Mouse (Mus musculus) embryonic facial prominence, embryonic 13.5 days (tissue): Measurements from ENCODE around the gene Trip12. TPM values are rescaled to one million over a fixed set of nuclear protein-coding genes. Genes with fewer than 3 reads are reported as not detected.

Experiments
- ATAC-seq: fragments of 200-750 bp; cut with Nextera tagmentation; 2 replicates; pipeline ENCODE4 v1.8.0; 2017; ENCODE audit warnings: low read depth; ENCODE audit not compliant: insufficient number of reproducible peaks, insufficient read depth, low FRiP score, low TSS enrichment
- H3K27ac ChIP-seq: fragments of 300-500 bp; sonication (generic); 2 replicates; pipeline ENCODE4 v1.5.1; 2015; ENCODE audit warnings: moderate library complexity, mild to moderate bottlenecking, inconsistent platforms
- H3K27me3 ChIP-seq: fragments of 300-500 bp; sonication (generic); 2 replicates; pipeline ENCODE4 v1.6.1; 2015; ENCODE audit warnings: mild to moderate bottlenecking, inconsistent platforms
- H3K36me3 ChIP-seq: fragments of 300-500 bp; sonication (generic); 2 replicates; pipeline ENCODE4 v1.6.1; 2015; ENCODE audit warnings: mild to moderate bottlenecking, inconsistent platforms
- H3K4me1 ChIP-seq: fragments of 300-500 bp; sonication (generic); 2 replicates; pipeline ENCODE4 v1.6.1; 2015; ENCODE audit warnings: inconsistent platforms
- H3K4me2 ChIP-seq: fragments of 300-500 bp; sonication (generic); 2 replicates; pipeline ENCODE4 v1.6.1; 2015; ENCODE audit warnings: moderate library complexity, mild to moderate bottlenecking, inconsistent platforms
- H3K4me3 ChIP-seq: fragments of 300-500 bp; sonication (generic); 2 replicates; pipeline ENCODE4 v1.5.1; 2015; ENCODE audit warnings: mild to moderate bottlenecking, inconsistent platforms
- H3K9ac ChIP-seq: fragments of 300-500 bp; sonication (generic); 2 replicates; pipeline ENCODE4 v1.6.1; 2015; ENCODE audit warnings: mild to moderate bottlenecking, inconsistent platforms
- H3K9me3 ChIP-seq: fragments of 300-500 bp; sonication (generic); 2 replicates; pipeline ENCODE4 v1.6.1; 2016; ENCODE audit warnings: inconsistent platforms
- WGBS: fragments of 180-500 bp; shearing (Covaris S2); methylation state at CpG from one replicate; pipeline ENCODE4 v1.1.7; 2015; ENCODE audit warnings: mixed read lengths; 5-methylcytosine and 5-hydroxymethylcytosine counted together
- polyA plus RNA-seq: library from polyadenylated mRNA; unstranded; fragments of >200 nt; fragmentation: Nextera tagmentation; extraction: Ambion mirVana; gene quantifications from 2 replicates; pipeline ENCODE4 v1.2.1, GENCODE M21; 2015

Gene Trip12
- polyA plus RNA-seq, 1 experiment from 2014 or later, result 66.8 TPM

GRCm38 (mm10) chr1:84872939-84873338 lies 32.6 kb upstream of the Trip12 start:
- Histone ChIP-seq H3K36me3 (no peaks in the 10 kb centered on the region), H3K4me2 (no peak overlapping the region), H3K9me3 (no peaks in the 10 kb centered on the region), H3K9ac (no peak overlapping the region), H3K4me3 (no peak overlapping the region), H3K27ac (no peak overlapping the region), H3K27me3 (no peaks in the 10 kb centered on the region), H3K4me1 (0 out of 2 replicates have a peak, but pooled peaks cover 4% of the 10 kb centered on the region)
- WGBS, result 46% methylated on average over 4 of the region's 4 CpGs
- no peak for ATAC-seq

GRCm38 (mm10) chr1:84872105-84872504 lies 31.8 kb upstream of the Trip12 start:
- no peak for ATAC-seq
- H3K9me3 ChIP-seq, result no peaks in the 10 kb centered on the region
- H3K4me3 ChIP-seq, result no peak overlapping the region
- no peak overlapping the region for H3K4me2 ChIP-seq
- no peak overlapping the region for H3K27ac ChIP-seq
- no peaks in the 10 kb centered on the region for H3K36me3 ChIP-seq
- 0 out of 2 replicates have a peak, but pooled peaks cover 4% of the 10 kb centered on the region for H3K4me1 ChIP-seq
- no peaks in the 10 kb centered on the region for H3K27me3 ChIP-seq
- H3K9ac ChIP-seq, result no peak overlapping the region
- 14% methylated on average over 3 of the region's 3 CpGs for WGBS

DNA sequence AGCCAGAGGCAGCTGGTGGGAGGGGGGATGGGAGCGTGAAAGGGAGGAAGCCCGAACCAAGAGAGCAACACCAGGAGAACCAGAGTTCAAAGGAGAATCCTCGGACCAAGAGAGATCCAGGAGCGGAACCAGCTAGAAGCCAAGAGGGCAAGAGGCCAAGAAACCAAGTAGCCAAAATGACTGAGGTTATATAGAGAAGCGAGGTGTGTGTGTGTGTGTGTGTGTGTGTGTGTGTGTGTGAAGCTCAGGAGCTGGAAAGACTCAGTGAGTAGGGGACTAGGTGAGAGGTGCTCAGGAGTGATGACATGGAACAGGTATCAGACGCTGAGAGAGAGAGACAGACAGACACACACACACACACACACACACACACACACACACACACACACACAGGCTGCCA lies 30.8 kb upstream of the Trip12 start:
- no peak overlapping the region for H3K4me2 ChIP-seq
- no peak overlapping the region for H3K27ac ChIP-seq
- no peak overlapping the region for H3K4me3 ChIP-seq
- no peak overlapping the region for H3K9ac ChIP-seq
- H3K4me1 ChIP-seq, result 0 out of 2 replicates have a peak, but pooled peaks cover 4% of the 10 kb centered on the region
- no peaks in the 10 kb centered on the region for H3K9me3 ChIP-seq
- H3K36me3 ChIP-seq, result no peaks in the 10 kb centered on the region
- no peaks in the 10 kb centered on the region for H3K27me3 ChIP-seq
- no peak for ATAC-seq
- 55% methylated on average over 5 of the region's 6 CpGs for WGBS

DNA sequence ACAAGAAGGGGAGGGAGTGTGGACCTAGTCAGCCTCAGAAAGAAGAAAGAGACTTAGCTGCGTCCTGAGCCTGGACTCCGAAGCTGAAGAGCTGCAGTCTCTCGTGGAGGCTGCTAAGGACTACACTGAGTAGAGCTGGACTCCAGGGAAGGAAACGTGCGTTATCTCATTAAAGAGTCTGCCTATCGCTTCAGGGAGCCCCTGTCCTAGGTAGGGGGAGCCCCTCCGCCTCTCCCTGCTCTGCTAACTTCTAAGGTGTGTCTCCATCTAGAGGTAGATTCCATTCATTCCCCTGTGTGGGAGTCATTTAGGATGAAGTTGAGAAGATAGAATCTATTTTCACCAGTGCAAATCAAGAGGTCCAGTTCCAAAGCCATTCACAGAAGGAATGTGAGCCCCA lies 29.2 kb upstream of the Trip12 start:
- WGBS, result 36% methylated on average over 7 of the region's 7 CpGs
- Histone ChIP-seq H3K4me1 (0 out of 2 replicates have a peak, but pooled peaks cover 4% of the 10 kb centered on the region), H3K27ac (no peak overlapping the region), H3K27me3 (no peaks in the 10 kb centered on the region), H3K4me3 (no peak overlapping the region), H3K4me2 (peak overlapping the region; percentile 2; the same call in 1 of the 2 replicates), H3K9ac (no peak overlapping the region), H3K36me3 (no peaks in the 10 kb centered on the region), H3K9me3 (no peaks in the 10 kb centered on the region)
- peak; percentile 35; the same call in 1 of the 2 replicates for ATAC-seq

- H3K27ac ChIP-seq, result no peak overlapping the region
- no peaks in the 10 kb centered on the region for H3K27me3 ChIP-seq
- H3K4me1 ChIP-seq, result peaks cover 6% of the 10 kb centered on the region; the same call in 1 of the 2 replicates
- H3K4me3 ChIP-seq, result no peak overlapping the region
- H3K9ac ChIP-seq, result no peak overlapping the region
- no peaks in the 10 kb centered on the region for H3K9me3 ChIP-seq
- 53% methylated on average over 4 of the region's 4 CpGs for WGBS
- H3K36me3 ChIP-seq, result no peaks in the 10 kb centered on the region
- peak; percentile 67; the same call in 1 of the 2 replicates for ATAC-seq
- peak overlapping the region; percentile 2; the same call in 1 of the 2 replicates for H3K4me2 ChIP-seq
These were observed 28.5 kb upstream of the Trip12 start for GRCm38 (mm10) chr1:84868841-84869240.

DNA sequence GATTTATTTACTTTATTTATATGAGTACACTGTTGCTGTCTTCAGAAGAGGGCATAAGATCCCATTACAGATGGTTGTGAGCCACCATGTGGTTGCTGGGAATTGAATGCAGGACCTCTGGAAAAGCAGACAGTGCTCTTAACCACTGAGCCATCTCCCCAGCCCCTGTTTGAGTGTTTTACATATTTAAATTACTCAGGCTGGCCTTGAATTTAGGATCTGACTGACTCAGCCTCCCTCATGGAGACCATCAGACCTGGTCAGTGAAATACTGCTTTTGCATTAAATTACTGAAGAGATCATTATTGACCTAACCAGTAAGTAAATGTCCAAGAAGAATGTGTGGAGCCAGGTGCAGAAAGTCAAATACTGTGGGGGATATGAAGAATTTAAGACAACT lies 28.0 kb upstream of the Trip12 start:
- H3K27ac ChIP-seq, result no peak overlapping the region
- no peak overlapping the region for H3K4me3 ChIP-seq
- ATAC-seq, result no peak
- H3K4me1 ChIP-seq, result peaks cover 7% of the 10 kb centered on the region; the same call in 1 of the 2 replicates
- H3K9me3 ChIP-seq, result no peaks in the 10 kb centered on the region
- no peaks in the 10 kb centered on the region for H3K27me3 ChIP-seq
- H3K4me2 ChIP-seq, result no peak overlapping the region
- no peaks in the 10 kb centered on the region for H3K36me3 ChIP-seq
- no peak overlapping the region for H3K9ac ChIP-seq

- no peaks in the 10 kb centered on the region for H3K36me3 ChIP-seq
- H3K4me1 ChIP-seq, result peaks cover 7% of the 10 kb centered on the region; the same call in 1 of the 2 replicates
- H3K9ac ChIP-seq, result no peak overlapping the region
- H3K4me3 ChIP-seq, result no peak overlapping the region
- no peak overlapping the region for H3K4me2 ChIP-seq
- H3K27ac ChIP-seq, result no peak overlapping the region
- no peak for ATAC-seq
- H3K9me3 ChIP-seq, result no peaks in the 10 kb centered on the region
- WGBS, result 92% methylated on average over 3 of the region's 3 CpGs
- no peaks in the 10 kb centered on the region for H3K27me3 ChIP-seq
These were observed 26.5 kb upstream of the Trip12 start for GRCm38 (mm10) chr1:84866706-84867230.

DNA sequence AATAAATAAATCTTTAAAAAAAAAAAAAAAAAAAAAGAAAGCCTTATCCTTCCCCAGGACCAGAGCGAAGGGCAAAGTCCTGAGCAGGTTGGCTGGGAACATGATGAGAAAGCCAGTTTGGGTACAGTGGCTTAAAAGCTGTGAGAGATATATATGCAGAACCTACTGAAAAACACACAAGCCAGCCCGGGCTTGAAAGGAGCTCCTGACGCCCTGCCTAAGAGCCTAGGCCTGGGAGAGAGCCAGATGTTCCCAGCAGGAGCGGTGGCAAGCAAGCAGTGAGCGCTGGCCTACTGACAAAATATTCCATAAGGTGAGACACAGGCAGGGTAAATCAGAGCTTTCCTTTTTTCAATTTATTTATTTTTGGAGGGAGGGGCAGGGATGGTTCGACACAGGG lies 25.9 kb upstream of the Trip12 start:
- ATAC-seq, result no peak
- Histone ChIP-seq H3K36me3 (no peaks in the 10 kb centered on the region), H3K9me3 (no peaks in the 10 kb centered on the region), H3K27me3 (no peaks in the 10 kb centered on the region), H3K4me2 (no peak overlapping the region), H3K4me3 (no peak overlapping the region), H3K9ac (no peak overlapping the region), H3K4me1 (peaks cover 7% of the 10 kb centered on the region; the same call in 1 of the 2 replicates), H3K27ac (no peak overlapping the region)
- 93% methylated on average over 6 of the region's 6 CpGs for WGBS

GRCm38 (mm10) chr1:84864645-84865044 lies 24.3 kb upstream of the Trip12 start:
- WGBS, result 38% methylated on average over 2 of the region's 2 CpGs
- H3K4me3 ChIP-seq, result no peak overlapping the region

GRCm38 (mm10) chr1:84861255-84861630 lies 20.9 kb upstream of the Trip12 start:
- Histone ChIP-seq H3K36me3 (no peaks in the 10 kb centered on the region), H3K4me1 (peaks cover 3% of the 10 kb centered on the region; the same call in 1 of the 2 replicates), H3K27me3 (no peaks in the 10 kb centered on the region), H3K27ac (no peak overlapping the region), H3K4me3 (no peak overlapping the region), H3K4me2 (no peak overlapping the region), H3K9me3 (no peaks in the 10 kb centered on the region), H3K9ac (no peak overlapping the region)
- WGBS, result 62% methylated on average over 1 of the region's 1 CpGs
- ATAC-seq, result no peak

More at GRCm38 (mm10) chr1:84864645-84865044, 24.3 kb upstream of the Trip12 start:
- no peaks in the 10 kb centered on the region for H3K36me3 ChIP-seq
- peaks cover 6% of the 10 kb centered on the region; the same call in 1 of the 2 replicates for H3K4me1 ChIP-seq
- H3K27me3 ChIP-seq, result no peaks in the 10 kb centered on the region
- no peaks in the 10 kb centered on the region for H3K9me3 ChIP-seq
- no peak overlapping the region for H3K9ac ChIP-seq
- no peak for ATAC-seq
- no peak overlapping the region for H3K4me2 ChIP-seq
- no peak overlapping the region for H3K27ac ChIP-seq

DNA sequence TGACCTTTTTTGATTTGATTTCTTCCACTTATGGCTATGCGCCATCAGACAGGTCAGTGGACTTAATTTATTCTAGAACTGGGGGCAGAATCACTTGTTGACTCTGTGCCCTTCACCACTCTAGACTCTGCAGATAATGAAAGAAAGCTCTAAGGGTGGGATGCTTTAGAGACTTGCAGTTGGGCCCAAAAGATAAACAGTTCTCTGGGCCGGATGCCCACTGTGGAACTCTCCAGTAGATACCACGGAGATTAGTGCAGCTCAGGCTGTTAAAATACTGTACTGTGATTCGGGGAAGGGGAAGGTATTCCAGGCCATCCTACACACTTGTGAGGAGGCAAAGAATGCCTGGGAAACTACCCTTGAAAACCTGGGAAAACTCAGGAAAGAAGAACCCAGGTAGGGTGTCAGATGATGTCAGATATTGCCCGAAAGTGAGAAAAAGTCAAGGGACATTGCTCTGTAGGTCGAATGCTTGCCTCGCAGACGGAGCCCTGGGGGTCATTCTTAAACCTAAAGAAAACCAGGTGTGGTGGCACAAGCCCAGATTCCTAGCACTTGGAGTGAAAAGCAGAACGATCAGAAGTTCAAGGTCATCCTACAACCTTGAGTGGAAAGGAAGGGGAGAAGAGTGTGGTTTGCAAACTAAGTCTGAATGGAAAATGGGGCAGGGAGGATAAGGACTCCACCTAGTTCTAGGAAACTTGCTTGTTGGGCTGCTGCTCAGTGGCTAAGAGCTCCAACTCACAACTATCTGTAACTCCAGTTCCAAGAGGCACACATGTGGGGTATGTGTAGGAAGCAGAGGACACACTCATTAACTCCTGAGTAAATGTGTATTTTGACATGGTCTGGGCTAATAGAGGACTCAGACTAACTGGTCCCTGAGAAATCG lies 20.3 kb upstream of the Trip12 start:
- H3K9ac ChIP-seq, result no peak overlapping the region
- no peak overlapping the region for H3K4me3 ChIP-seq
- WGBS, result 77% methylated on average over 10 of the region's 10 CpGs
- H3K36me3 ChIP-seq, result no peaks in the 10 kb centered on the region
- H3K9me3 ChIP-seq, result no peaks in the 10 kb centered on the region
- H3K27me3 ChIP-seq, result no peaks in the 10 kb centered on the region
- ATAC-seq, result no peak
- no peak overlapping the region for H3K27ac ChIP-seq
- H3K4me1 ChIP-seq, result peaks cover 3% of the 10 kb centered on the region; the same call in 1 of the 2 replicates
- no peak overlapping the region for H3K4me2 ChIP-seq

DNA sequence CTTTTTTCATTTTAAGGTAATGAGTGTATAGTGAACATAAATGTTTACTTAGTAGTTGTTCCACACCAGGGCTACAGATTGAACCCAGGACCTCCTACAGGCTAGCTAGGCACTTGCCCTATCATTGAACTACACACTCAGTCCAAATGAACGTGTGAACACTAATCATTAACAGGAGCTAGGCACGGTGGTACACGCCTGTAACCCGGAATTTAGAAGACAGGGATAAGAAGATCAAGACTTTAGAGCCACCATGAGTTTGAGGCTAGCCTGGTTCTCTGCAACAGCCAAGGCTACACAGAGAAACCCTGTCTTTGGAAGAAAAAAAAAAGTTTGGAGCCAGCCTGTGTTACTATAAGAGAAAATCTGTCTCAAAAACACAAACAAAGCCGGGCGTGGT lies 19.3 kb upstream of the Trip12 start:
- 88% methylated on average over 6 of the region's 6 CpGs for WGBS
- Histone ChIP-seq H3K36me3 (no peaks in the 10 kb centered on the region), H3K4me3 (no peak overlapping the region), H3K27me3 (no peaks in the 10 kb centered on the region), H3K4me2 (no peak overlapping the region), H3K9me3 (no peaks in the 10 kb centered on the region), H3K9ac (no peak overlapping the region), H3K27ac (no peak overlapping the region), H3K4me1 (peaks cover 3% of the 10 kb centered on the region; the same call in 1 of the 2 replicates)
- no peak for ATAC-seq
